In the genomic region with DNA sequence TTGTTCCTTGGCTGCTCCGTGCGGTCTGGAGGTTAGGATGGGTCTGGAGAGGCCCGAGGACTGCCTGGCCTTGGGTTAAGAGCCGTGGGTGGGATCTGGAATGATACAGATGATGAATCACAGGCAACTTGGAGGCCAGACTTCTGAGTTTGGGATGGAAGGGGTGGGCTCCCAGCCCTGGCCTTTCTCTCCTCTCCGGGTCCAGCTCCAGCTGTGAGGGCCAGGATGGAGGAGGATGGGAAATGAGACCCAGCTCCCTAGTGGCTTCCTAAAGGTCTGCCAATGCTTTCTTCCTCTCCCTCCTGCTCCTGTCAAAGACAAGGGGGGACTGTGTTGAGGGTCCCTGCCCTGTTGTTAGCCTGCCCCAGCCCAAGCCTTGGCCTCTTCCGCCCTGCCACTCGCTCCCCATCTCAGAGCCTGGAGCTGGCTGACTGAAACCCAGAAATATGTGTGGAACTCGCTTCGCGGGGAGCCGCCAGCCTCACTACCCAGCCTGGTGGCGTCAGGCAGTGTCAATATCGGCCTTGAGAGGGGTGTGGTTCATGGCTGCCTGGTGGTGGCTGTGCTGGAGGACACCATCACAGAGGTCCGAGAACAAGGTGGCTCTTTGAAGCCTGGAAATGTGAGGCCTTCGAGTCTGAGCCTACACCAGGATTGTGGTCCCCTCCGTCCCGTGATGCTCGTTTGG, we compare ENCODE assay signal across 9 mouse cellular contexts. TPM values are rescaled to one million over a fixed set of nuclear protein-coding genes. Genes with fewer than 3 reads are reported as not detected.
DNase-seq lines count a peak whose midpoint lies in the region; ATAC-seq and TF ChIP-seq lines count a peak whose summit lies in the region.
"Had no signal": no experiment of that assay in that cellular context is flagged by ENCODE, and none has a peak within 500 bp of the region (broad histone marks: within the 10 kb centered on the region; RNA-seq: fewer than 3 reads in every experiment).

No protein-coding gene starts in this region.

- 60% methylated on average over 18 of the region's 18 CpGs for WGBS in kidney, adult 2 months
- 37% methylated on average over 18 of the region's 18 CpGs for WGBS in lung, embryonic 15.5 days

- no peak for DNase-seq in kidney, adult 2 months
- DNase-seq in kidney, adult 9 months, result no peak
- DNase-seq in adrenal gland, adult 18-20 months (ENCODE audit: low spot score in 2 of 2), result peak; percentile 50 to 54
- DNase-seq in heart, adult 9 months (ENCODE audit: low spot score in 2 of 2), result peak; percentile 82 to 83
- DNase-seq in frontal cortex, postnatal 25 days (ENCODE audit: low spot score in 2 of 2), result no peak
- DNase-seq in left cerebral cortex, adult 18-20 months (ENCODE audit: low spot score in 2 of 2), result no peak
- no peak for DNase-seq in adipocyte (ENCODE audit: low spot score)

- no peaks in the 10 kb centered on the region for H3K36me3 ChIP-seq in kidney, adult 2 months (ENCODE audit: control insufficient read depth, insufficient read depth, low read length)
- H3K36me3 ChIP-seq in lung, embryonic 15.5 days, result no peaks in the 10 kb centered on the region
- H3K36me3 ChIP-seq: midbrain, embryonic 15.5 days had no signal

- H3K9me3 ChIP-seq in lung, embryonic 15.5 days, result no peaks in the 10 kb centered on the region
- H3K9me3 ChIP-seq: midbrain, embryonic 15.5 days had no signal

- no peak for TF ChIP-seq POLR2A in kidney, adult 2 months (IDR thresholded peaks at IDR 0.05; ENCODE audit: low read depth, low read length)

- H3K4me1 ChIP-seq in kidney, adult 2 months (ENCODE audit: control insufficient read depth, insufficient read depth, low read length), result peaks cover 5% of the 10 kb centered on the region
- H3K4me1 ChIP-seq in lung, embryonic 15.5 days, result peaks cover 88% of the 10 kb centered on the region

- H3K4me3 ChIP-seq in kidney, adult 2 months (ENCODE audit: insufficient read depth, low read depth, low read length), result no peak overlapping the region
- no peak overlapping the region for H3K4me3 ChIP-seq in lung, embryonic 15.5 days
- H3K4me3 ChIP-seq: midbrain, embryonic 15.5 days had no signal

- no peaks in the 10 kb centered on the region for H3K27me3 ChIP-seq in kidney, adult 2 months (replicated peaks; ENCODE audit: control insufficient read depth, insufficient read depth, low read length)
- no peaks in the 10 kb centered on the region for H3K27me3 ChIP-seq in lung, embryonic 15.5 days

- TF ChIP-seq CTCF in kidney, adult 2 months (conservative IDR thresholded peaks at IDR 0.05; ENCODE audit: insufficient read depth, insufficient read length, low read depth, low read length), result no peak

- peak overlapping the region; percentile 4; the same call in 1 of the 2 replicates for H3K27ac ChIP-seq in kidney, adult 2 months (ENCODE audit: insufficient read depth, low read depth, low read length)
- peak overlapping the region; percentile 79 for H3K27ac ChIP-seq in lung, embryonic 15.5 days
- H3K27ac ChIP-seq: midbrain, embryonic 15.5 days had no signal

- no peak overlapping the region for H3K9ac ChIP-seq in lung, embryonic 15.5 days
- H3K9ac ChIP-seq: midbrain, embryonic 15.5 days had no signal

- peak overlapping the region; percentile 31 for H3K4me2 ChIP-seq in lung, embryonic 15.5 days
- H3K4me2 ChIP-seq: midbrain, embryonic 15.5 days had no signal

- peak; percentile 3; the same call in 1 of the 2 replicates for ATAC-seq in lung, embryonic 15.5 days (ENCODE audit: borderline replicate concordance, extremely low read depth, low FRiP score, low TSS enrichment)
- ATAC-seq: midbrain, embryonic 15.5 days had no signal

RNA-seq across cellular contexts. Expression of a gene that starts 5.3 kb away (rescaled TPM):
- 29.7 and 34.7 TPM in 2 replicates for polyA plus RNA-seq in kidney, adult 2 months (2012; rRNA removed)
- 100 to 1,000 TPM in 1 of 2 experiments, 10 to 100 TPM in 1; 79.7 to 122 TPM for total RNA-seq in adrenal gland, adult 18-20 months (2021)
- polyA plus RNA-seq in lung, embryonic 15.5 days (2015; fragmentation: Nextera tagmentation; extraction: Ambion mirVana), result 32.0 and 32.1 TPM in 2 replicates
- 1 to 10 TPM; 4.3 to 5.0 TPM for total RNA-seq in left cerebral cortex, adult 18-20 months (2021)

RNA-seq across cellular contexts. Expression of a gene that starts 20.8 kb away (rescaled TPM):
- polyA plus RNA-seq in kidney, adult 2 months (2012; rRNA removed), result 0.22 and 0.46 TPM in 2 replicates
- not detected for total RNA-seq in adrenal gland, adult 18-20 months (2021)
- not detected in 2 replicates for polyA plus RNA-seq in lung, embryonic 15.5 days (2015; fragmentation: Nextera tagmentation; extraction: Ambion mirVana)
- not detected for total RNA-seq in left cerebral cortex, adult 18-20 months (2021)
- polyA plus RNA-seq: midbrain, embryonic 15.5 days had no signal

RNA-seq across cellular contexts. Expression of a gene that starts 43.5 kb away (rescaled TPM):
- polyA plus RNA-seq in kidney, adult 2 months (2012; rRNA removed), result not detected in 2 replicates
- not detected for total RNA-seq in adrenal gland, adult 18-20 months (2021)
- 0.16 and 0.94 TPM in 2 replicates for polyA plus RNA-seq in lung, embryonic 15.5 days (2015; fragmentation: Nextera tagmentation; extraction: Ambion mirVana)
- not detected for total RNA-seq in left cerebral cortex, adult 18-20 months (2021)
- polyA plus RNA-seq: midbrain, embryonic 15.5 days had no signal

Comparison
In these comparisons a context has a peak if more than half of its experiments do, and no peak if none do; other contexts are left out.
1. DNase-seq: peak in adrenal gland, adult 18-20 months (2 of 2) and heart, adult 9 months (2 of 2); none in kidney, adult 2 months (single experiment), kidney, adult 9 months (single experiment), frontal cortex, postnatal 25 days (0 of 2), left cerebral cortex, adult 18-20 months (0 of 2) and adipocyte (single experiment).
2. RNA of a gene that starts 5.3 kb away (total RNA-seq): 79.7 to 122 TPM in adrenal gland, adult 18-20 months; 4.3 to 5.0 TPM in left cerebral cortex, adult 18-20 months; every median in the first group is over 10 times any median in the second.